Mouse (Mus musculus): ENCODE measurements around the gene Lif. TPM values are rescaled to one million over a fixed set of nuclear protein-coding genes. Genes with fewer than 3 reads are reported as not detected.

The Lif gene
- total and polyA plus RNA-seq, 3 experiments, result 0.06 to 0.43 (median 0.24) TPM

- no peak for DNase-seq
Measured at GRCm38 (mm10) chr11:4298615-4299014, 41.3 kb downstream of the Lif start.

- DNase-seq, result peak; percentile 59
Measured at GRCm38 (mm10) chr11:4299191-4299590, 41.8 kb downstream of the Lif start.

- DNase-seq, result peak; percentile 22
Measured at GRCm38 (mm10) chr11:4299735-4300474, 42.5 kb downstream of the Lif start.

- DNase-seq, result no peak
Measured at GRCm38 (mm10) chr11:4300683-4301082, 43.3 kb downstream of the Lif start.

GRCm38 (mm10) chr11:4302363-4302913, 45.1 kb downstream of the Lif start:
- DNase-seq, result peak; percentile 19

- peak; percentile 70 for DNase-seq
Measured at GRCm38 (mm10) chr11:4303033-4303432, 45.7 kb downstream of the Lif start.

GRCm38 (mm10) chr11:4304203-4304602, 46.8 kb downstream of the Lif start:
- DNase-seq, result no peak

- DNase-seq, result no peak
Measured at GRCm38 (mm10) chr11:4305090-4305489, 47.7 kb downstream of the Lif start.

- no peak for DNase-seq
Measured at GRCm38 (mm10) chr11:4306086-4306485, 48.7 kb downstream of the Lif start.

GRCm38 (mm10) chr11:4308060-4308513, 50.7 kb downstream of the Lif start:
- no peak for DNase-seq

- DNase-seq, result no peak
Measured at GRCm38 (mm10) chr11:4308514-4309450, 51.4 kb downstream of the Lif start.

- DNase-seq, result no peak
Measured at GRCm38 (mm10) chr11:4309613-4310012, 52.3 kb downstream of the Lif start.

GRCm38 (mm10) chr11:4310324-4310723, 53.0 kb downstream of the Lif start:
- DNase-seq, result no peak

- no peak for DNase-seq
Measured at GRCm38 (mm10) chr11:4312180-4312579, 54.8 kb downstream of the Lif start.

- no peak for DNase-seq
Measured at GRCm38 (mm10) chr11:4317287-4317686, 59.9 kb downstream of the Lif start.

GRCm38 (mm10) chr11:4318011-4318410, 60.7 kb downstream of the Lif start:
- DNase-seq, result no peak

- DNase-seq, result no peak
Measured at GRCm38 (mm10) chr11:4319212-4319955, 62.0 kb downstream of the Lif start.

GRCm38 (mm10) chr11:4320876-4321275, 63.5 kb downstream of the Lif start:
- no peak for DNase-seq

Data from adrenal gland, adult 2 months (tissue).